Mouse (Mus musculus) liver, embryonic 15.5 days (tissue): Measurements from ENCODE around the gene Adamts4. TPM values are rescaled to one million over a fixed set of nuclear protein-coding genes. Genes with fewer than 3 reads are reported as not detected.

ENCODE experiments used
- ATAC-seq: fragments of 200-750 bp; cut with Nextera tagmentation; 2 replicates; pipeline ENCODE4 v1.8.0; 2017; ENCODE audit warnings: moderate number of reproducible peaks, mild to moderate bottlenecking, moderate library complexity; ENCODE audit not compliant: insufficient read depth
- H3K27ac ChIP-seq: fragments of 300-500 bp; sonication (generic); replicated peaks from 2 replicates; pipeline ENCODE4 v1.5.1; 2015; ENCODE audit warnings: mild to moderate bottlenecking, inconsistent platforms
- H3K27me3 ChIP-seq: fragments of 300-500 bp; sonication (generic); 2 replicates; pipeline ENCODE4 v1.6.1; 2015; ENCODE audit warnings: mild to moderate bottlenecking, inconsistent platforms
- H3K36me3 ChIP-seq: fragments of 300-500 bp; sonication (generic); replicated peaks from 2 replicates; pipeline ENCODE4 v1.6.1; 2015; ENCODE audit warnings: moderate library complexity, mild to moderate bottlenecking, inconsistent platforms
- H3K4me1 ChIP-seq: fragments of 300-500 bp; sonication (generic); replicated peaks from 2 replicates; pipeline ENCODE4 v1.6.1; 2015; ENCODE audit warnings: inconsistent platforms
- H3K4me2 ChIP-seq: fragments of 300-500 bp; sonication (generic); 2 replicates; pipeline ENCODE4 v1.6.1; 2015; ENCODE audit warnings: moderate library complexity, mild to moderate bottlenecking, inconsistent platforms
- H3K4me3 ChIP-seq: fragments of 300-500 bp; sonication (generic); replicated peaks from 2 replicates; pipeline ENCODE4 v1.5.1; 2015; ENCODE audit warnings: mild to moderate bottlenecking, inconsistent platforms
- H3K9ac ChIP-seq: fragments of 300-500 bp; sonication (generic); 2 replicates; pipeline ENCODE4 v1.6.1; 2015; ENCODE audit warnings: moderate library complexity, mild to moderate bottlenecking, inconsistent platforms
- H3K9me3 ChIP-seq: fragments of 300-500 bp; sonication (generic); replicated peaks from 2 replicates; pipeline ENCODE4 v1.6.1; 2016; ENCODE audit warnings: inconsistent platforms
- WGBS: fragments of 180-500 bp; shearing (Covaris S2); methylation state at CpG from one replicate; pipeline ENCODE4 v1.1.7; 2015; ENCODE audit warnings: mixed read lengths; ENCODE audit not compliant: insufficient replicate concordance; 5-methylcytosine and 5-hydroxymethylcytosine counted together
- polyA plus RNA-seq: library from polyadenylated mRNA; unstranded; fragments of >200 nt; fragmentation: Nextera tagmentation; extraction: Ambion mirVana; gene quantifications from 2 replicates; pipeline ENCODE4 v1.2.1, GENCODE M21; 2015

The Adamts4 gene
- polyA plus RNA-seq, 1 experiment from 2014 or later: 0.58 TPM

GRCm38 (mm10) chr1:171257781-171258180 is 7.6 kb downstream of the Adamts4 start:
- H3K4me1 ChIP-seq: peaks cover 21% of the 10 kb centered on the region
- H3K27me3 ChIP-seq: peaks cover 59% of the 10 kb centered on the region
- H3K4me2 ChIP-seq: no peak overlapping the region
- H3K9me3 ChIP-seq: no peaks in the 10 kb centered on the region
- H3K36me3 ChIP-seq: no peaks in the 10 kb centered on the region
- no peak overlapping the region for H3K27ac ChIP-seq
- WGBS: 65% methylated on average over 9 of the region's 9 CpGs
- no peak for ATAC-seq
- no peak overlapping the region for H3K4me3 ChIP-seq
- H3K9ac ChIP-seq: no peak overlapping the region

GRCm38 (mm10) chr1:171258921-171259320 is 8.7 kb downstream of the Adamts4 start:
- no peak overlapping the region for H3K4me3 ChIP-seq
- no peak for ATAC-seq
- H3K27me3 ChIP-seq: peaks cover 55% of the 10 kb centered on the region
- no peak overlapping the region for H3K9ac ChIP-seq
- no peaks in the 10 kb centered on the region for H3K9me3 ChIP-seq
- H3K36me3 ChIP-seq: no peaks in the 10 kb centered on the region
- WGBS: 65% methylated on average over 17 of the region's 17 CpGs
- H3K4me1 ChIP-seq: peaks cover 21% of the 10 kb centered on the region
- no peak overlapping the region for H3K4me2 ChIP-seq
- H3K27ac ChIP-seq: no peak overlapping the region

- ATAC-seq: no peak
- H3K27ac ChIP-seq: no peak overlapping the region
- WGBS: 29% methylated on average over 3 of the region's 3 CpGs
- no peaks in the 10 kb centered on the region for H3K36me3 ChIP-seq
- no peak overlapping the region for H3K9ac ChIP-seq
- no peak overlapping the region for H3K4me3 ChIP-seq
- peaks cover 51% of the 10 kb centered on the region for H3K27me3 ChIP-seq
- no peaks in the 10 kb centered on the region for H3K9me3 ChIP-seq
- no peak overlapping the region for H3K4me2 ChIP-seq
- peaks cover 21% of the 10 kb centered on the region for H3K4me1 ChIP-seq
Observed at GRCm38 (mm10) chr1:171260316-171260715, 10.1 kb downstream of the Adamts4 start.

- H3K36me3 ChIP-seq: no peaks in the 10 kb centered on the region
- peaks cover 44% of the 10 kb centered on the region for H3K27me3 ChIP-seq
- no peak overlapping the region for H3K9ac ChIP-seq
- no peak overlapping the region for H3K4me3 ChIP-seq
- peak overlapping the region; percentile 57; the same call in 1 of the 2 replicates for H3K27ac ChIP-seq
- peak; percentile 13; the same call in 1 of the 2 replicates for ATAC-seq
- H3K9me3 ChIP-seq: no peaks in the 10 kb centered on the region
- H3K4me2 ChIP-seq: peak overlapping the region; percentile 37
- 2% methylated on average over 8 of the region's 8 CpGs for WGBS
- H3K4me1 ChIP-seq: peaks cover 26% of the 10 kb centered on the region
Observed at GRCm38 (mm10) chr1:171262594-171263130, 12.4 kb downstream of the Adamts4 start.

- peak; percentile 33; the same call in 1 of the 2 replicates for ATAC-seq
- Histone ChIP-seq H3K27ac (no peak overlapping the region), H3K36me3 (no peaks in the 10 kb centered on the region), H3K4me1 (peaks cover 26% of the 10 kb centered on the region), H3K4me2 (no peak overlapping the region), H3K9me3 (no peaks in the 10 kb centered on the region), H3K9ac (no peak overlapping the region), H3K27me3 (peaks cover 44% of the 10 kb centered on the region), H3K4me3 (no peak overlapping the region)
- WGBS: 0% methylated on average over 2 of the region's 2 CpGs
Observed at GRCm38 (mm10) chr1:171263185-171263611, 13.0 kb downstream of the Adamts4 start.

- H3K9me3 ChIP-seq: no peaks in the 10 kb centered on the region
- H3K36me3 ChIP-seq: no peaks in the 10 kb centered on the region
- H3K9ac ChIP-seq: no peak overlapping the region
- ATAC-seq: no peak
- H3K27me3 ChIP-seq: peaks cover 42% of the 10 kb centered on the region
- 58% methylated on average over 3 of the region's 3 CpGs for WGBS
- no peak overlapping the region for H3K4me3 ChIP-seq
- no peak overlapping the region for H3K4me2 ChIP-seq
- H3K4me1 ChIP-seq: peaks cover 27% of the 10 kb centered on the region
- H3K27ac ChIP-seq: no peak overlapping the region
Observed at GRCm38 (mm10) chr1:171263666-171264461, 13.6 kb downstream of the Adamts4 start.

- H3K27ac ChIP-seq: no peak overlapping the region
- no peak overlapping the region for H3K4me2 ChIP-seq
- 24% methylated on average over 4 of the region's 4 CpGs for WGBS
- H3K4me3 ChIP-seq: no peak overlapping the region
- H3K9me3 ChIP-seq: no peaks in the 10 kb centered on the region
- H3K27me3 ChIP-seq: peaks cover 23% of the 10 kb centered on the region
- H3K4me1 ChIP-seq: peaks cover 33% of the 10 kb centered on the region
- no peaks in the 10 kb centered on the region for H3K36me3 ChIP-seq
- no peak overlapping the region for H3K9ac ChIP-seq
- no peak for ATAC-seq
Observed at GRCm38 (mm10) chr1:171265971-171266744, 15.9 kb downstream of the Adamts4 start.

- no peak overlapping the region for H3K9ac ChIP-seq
- peaks cover 4% of the 10 kb centered on the region for H3K27me3 ChIP-seq
- ATAC-seq: no peak
- WGBS: 35% methylated on average over 1 of the region's 1 CpGs
- H3K4me3 ChIP-seq: no peak overlapping the region
- H3K4me1 ChIP-seq: peaks cover 39% of the 10 kb centered on the region
- peaks cover 18% of the 10 kb centered on the region for H3K36me3 ChIP-seq
- no peaks in the 10 kb centered on the region for H3K9me3 ChIP-seq
- no peak overlapping the region for H3K27ac ChIP-seq
- H3K4me2 ChIP-seq: no peak overlapping the region
Observed at GRCm38 (mm10) chr1:171268341-171268740, 18.1 kb downstream of the Adamts4 start.

GRCm38 (mm10) chr1:171269848-171270572 is 19.8 kb downstream of the Adamts4 start, which contains the start of gene B4galt3:
TSS of gene B4galt3 (plus strand) at chr1:171270328.
- Histone ChIP-seq H3K4me1 (peaks cover 53% of the 10 kb centered on the region), H3K9me3 (no peaks in the 10 kb centered on the region), H3K4me3 (peak within 1 kb of the TSS; percentile 82), H3K4me2 (peak within 1 kb of the TSS; percentile 88), H3K27me3 (no peaks in the 10 kb centered on the region), H3K9ac (peak within 1 kb of the TSS; percentile 77), H3K27ac (peak within 1 kb of the TSS; percentile 87), H3K36me3 (peaks cover 35% of the 10 kb centered on the region)
- WGBS: 4% methylated on average over 36 of the region's 36 CpGs
- peak; percentile 92 for ATAC-seq

GRCm38 (mm10) chr1:171270573-171270900 is 20.3 kb downstream of the Adamts4 start:
- peaks cover 40% of the 10 kb centered on the region for H3K36me3 ChIP-seq
- ATAC-seq: peak; percentile 65
- H3K4me3 ChIP-seq: peak overlapping the region; percentile 82
- H3K4me1 ChIP-seq: peaks cover 58% of the 10 kb centered on the region
- under 1% methylated on average over 19 of the region's 19 CpGs for WGBS
- peak overlapping the region; percentile 87 for H3K27ac ChIP-seq
- no peaks in the 10 kb centered on the region for H3K27me3 ChIP-seq
- H3K9me3 ChIP-seq: no peaks in the 10 kb centered on the region
- H3K4me2 ChIP-seq: peak overlapping the region; percentile 88
- peak overlapping the region; percentile 77 for H3K9ac ChIP-seq
